Mouse (Mus musculus): ENCODE data around the gene Gjb2. TPM values are rescaled to one million over a fixed set of nuclear protein-coding genes. Genes with fewer than 3 reads are reported as not detected.

Gene Gjb2
- total RNA-seq (2014; rRNA removed) (12.9 and 13.8 TPM in 2 replicates), polyA plus RNA-seq (2015; fragmentation: Nextera tagmentation; extraction: Ambion mirVana) (17.8 and 19.1 TPM in 2 replicates)

- no peak within 1 kb of the TSS for H3K27ac ChIP-seq (ENCODE audit: low read depth, low read length)
- peak within 1 kb of the TSS; percentile 48 for H3K9ac ChIP-seq (replicated peaks; ENCODE audit: low read length, poor library complexity, severe bottlenecking)
- H3K4me3 ChIP-seq (ENCODE audit: low read depth, low read length), result peak within 1 kb of the TSS; percentile 50
- DNase-seq (ENCODE audit: low spot score), result peak; percentile 28
- TF ChIP-seq CTCF (IDR thresholded peaks at IDR 0.05), result peak; percentile 38
- no peaks in the 10 kb centered on the region for H3K36me3 ChIP-seq (ENCODE audit: insufficient read depth, low read length)
- no peaks in the 10 kb centered on the region for H3K4me1 ChIP-seq (ENCODE audit: insufficient read depth, low read length)
- peaks cover 49% of the 10 kb centered on the region for H3K27me3 ChIP-seq (ENCODE audit: insufficient read depth, low read length)
- H3K9me3 ChIP-seq (ENCODE audit: low read length), result no peaks in the 10 kb centered on the region
- WGBS, result under 1% methylated on average over 92 of the region's 101 CpGs
- peak within 1 kb of the TSS; percentile 100 for H3K4me2 ChIP-seq (ENCODE audit: low read depth, low read length, poor library complexity, severe bottlenecking)
- ATAC-seq (ENCODE audit: low FRiP score), result peak; percentile 74
Observed at GRCm38 (mm10) chr14:57104106-57105023, at the start of gene Gjb2. Gene Gjb2 (minus strand): TSS chr14:57104702.

GRCm38 (mm10) chr14:57145741-57146140 lies 41.2 kb upstream of the Gjb2 start:
- H3K9me3 ChIP-seq (ENCODE audit: low read length), result no peaks in the 10 kb centered on the region
- no peaks in the 10 kb centered on the region; the same call in 1 of the 2 replicates for H3K27me3 ChIP-seq (ENCODE audit: insufficient read depth, low read length)
- no peaks in the 10 kb centered on the region; the same call in 1 of the 2 replicates for H3K4me1 ChIP-seq (ENCODE audit: insufficient read depth, low read length)
- WGBS, result 58% methylated on average over 4 of the region's 4 CpGs
- H3K36me3 ChIP-seq (ENCODE audit: insufficient read depth, low read length), result no peaks in the 10 kb centered on the region
- H3K27ac ChIP-seq (ENCODE audit: low read depth, low read length), result no peak overlapping the region
- no peak for TF ChIP-seq CTCF (IDR thresholded peaks at IDR 0.05)
- H3K9ac ChIP-seq (replicated peaks; ENCODE audit: low read length, poor library complexity, severe bottlenecking), result no peak overlapping the region
- no peak for ATAC-seq (ENCODE audit: low FRiP score)
- no peak overlapping the region for H3K4me3 ChIP-seq (ENCODE audit: low read depth, low read length)
- peak; percentile 45 for DNase-seq (ENCODE audit: low spot score)
- H3K4me2 ChIP-seq (ENCODE audit: low read depth, low read length, poor library complexity, severe bottlenecking), result no peak overlapping the region

GRCm38 (mm10) chr14:57135265-57135664 lies 30.8 kb upstream of the Gjb2 start:
- TF ChIP-seq CTCF (IDR thresholded peaks at IDR 0.05), result no peak
- 43% methylated on average over 8 of the region's 8 CpGs for WGBS
- Histone ChIP-seq H3K27ac (ENCODE audit: low read depth, low read length) (no peak overlapping the region), H3K4me2 (ENCODE audit: low read depth, low read length, poor library complexity, severe bottlenecking) (no peak overlapping the region), H3K4me1 (ENCODE audit: insufficient read depth, low read length) (no peaks in the 10 kb centered on the region; the same call in 1 of the 2 replicates), H3K9me3 (ENCODE audit: low read length) (no peaks in the 10 kb centered on the region), H3K36me3 (ENCODE audit: insufficient read depth, low read length) (no peaks in the 10 kb centered on the region), H3K9ac (replicated peaks; ENCODE audit: low read length, poor library complexity, severe bottlenecking) (no peak overlapping the region), H3K27me3 (ENCODE audit: insufficient read depth, low read length) (peaks cover 25% of the 10 kb centered on the region), H3K4me3 (ENCODE audit: low read depth, low read length) (no peak overlapping the region)
- ATAC-seq (ENCODE audit: low FRiP score), result no peak
- no peak for DNase-seq (ENCODE audit: low spot score)

GRCm38 (mm10) chr14:57133161-57133661 lies 28.7 kb upstream of the Gjb2 start, which contains the start of gene Gjb6:
Gene Gjb6 (minus strand): TSS chr14:57133611.
- H3K9ac ChIP-seq (replicated peaks; ENCODE audit: low read length, poor library complexity, severe bottlenecking), result peak within 1 kb of the TSS; percentile 37; the same call in 1 of the 2 replicates
- TF ChIP-seq CTCF (IDR thresholded peaks at IDR 0.05), result no peak
- H3K9me3 ChIP-seq (ENCODE audit: low read length), result no peaks in the 10 kb centered on the region
- no peaks in the 10 kb centered on the region; the same call in 1 of the 2 replicates for H3K4me1 ChIP-seq (ENCODE audit: insufficient read depth, low read length)
- H3K4me3 ChIP-seq (ENCODE audit: low read depth, low read length), result peak within 1 kb of the TSS; percentile 46
- 2% methylated on average over 33 of the region's 33 CpGs for WGBS
- no peaks in the 10 kb centered on the region for H3K36me3 ChIP-seq (ENCODE audit: insufficient read depth, low read length)
- no peak within 1 kb of the TSS for H3K27ac ChIP-seq (ENCODE audit: low read depth, low read length)
- peak within 1 kb of the TSS; percentile 84 for H3K4me2 ChIP-seq (ENCODE audit: low read depth, low read length, poor library complexity, severe bottlenecking)
- DNase-seq (ENCODE audit: low spot score) (no peak), ATAC-seq (ENCODE audit: low FRiP score) (peak; percentile 47; the same call in 1 of the 2 replicates)
- H3K27me3 ChIP-seq (ENCODE audit: insufficient read depth, low read length), result peaks cover 25% of the 10 kb centered on the region

GRCm38 (mm10) chr14:57127383-57127782 lies 22.9 kb upstream of the Gjb2 start:
- H3K9me3 ChIP-seq (ENCODE audit: low read length), result no peaks in the 10 kb centered on the region
- H3K9ac ChIP-seq (replicated peaks; ENCODE audit: low read length, poor library complexity, severe bottlenecking), result no peak overlapping the region
- DNase-seq (ENCODE audit: low spot score) (no peak), ATAC-seq (ENCODE audit: low FRiP score) (no peak)
- H3K4me1 ChIP-seq (ENCODE audit: insufficient read depth, low read length), result no peaks in the 10 kb centered on the region
- 0 out of 2 replicates have a peak, but pooled peaks cover 10% of the 10 kb centered on the region for H3K27me3 ChIP-seq (ENCODE audit: insufficient read depth, low read length)
- WGBS, result 80% methylated on average over 4 of the region's 4 CpGs
- TF ChIP-seq CTCF (IDR thresholded peaks at IDR 0.05), result no peak
- no peak overlapping the region for H3K27ac ChIP-seq (ENCODE audit: low read depth, low read length)
- H3K36me3 ChIP-seq (ENCODE audit: insufficient read depth, low read length), result no peaks in the 10 kb centered on the region
- no peak overlapping the region for H3K4me3 ChIP-seq (ENCODE audit: low read depth, low read length)
- no peak overlapping the region for H3K4me2 ChIP-seq (ENCODE audit: low read depth, low read length, poor library complexity, severe bottlenecking)

- TF ChIP-seq CTCF (IDR thresholded peaks at IDR 0.05), result no peak
- ATAC-seq (ENCODE audit: low FRiP score) (no peak), DNase-seq (ENCODE audit: low spot score) (no peak)
- Histone ChIP-seq H3K4me1 (ENCODE audit: insufficient read depth, low read length) (no peaks in the 10 kb centered on the region), H3K27me3 (ENCODE audit: insufficient read depth, low read length) (no peaks in the 10 kb centered on the region), H3K4me2 (ENCODE audit: low read depth, low read length, poor library complexity, severe bottlenecking) (no peak overlapping the region), H3K4me3 (ENCODE audit: low read depth, low read length) (no peak overlapping the region), H3K9me3 (ENCODE audit: low read length) (no peaks in the 10 kb centered on the region), H3K9ac (replicated peaks; ENCODE audit: low read length, poor library complexity, severe bottlenecking) (no peak overlapping the region), H3K36me3 (ENCODE audit: insufficient read depth, low read length) (no peaks in the 10 kb centered on the region), H3K27ac (ENCODE audit: low read depth, low read length) (no peak overlapping the region)
- WGBS, result 87% methylated on average over 7 of the region's 7 CpGs
Observed at GRCm38 (mm10) chr14:57122295-57122694, 17.8 kb upstream of the Gjb2 start.

All from midbrain, postnatal 0 days (tissue).